Mouse (Mus musculus) bone marrow macrophage, adult 2 months (primary cell): ENCODE results near the gene Aldh1a2.

Experiments used
- CTCF ChIP-seq: IDR thresholded peaks from 2 replicates; pipeline ENCODE4 v1.5.1; 2012; ENCODE audit warnings: low read depth, mild to moderate bottlenecking, low read length, moderate library complexity
- POLR2A ChIP-seq: IDR thresholded peaks from 2 replicates; pipeline ENCODE4 v1.6.1; 2012; ENCODE audit warnings: mild to moderate bottlenecking, low read depth, low read length, borderline replicate concordance

GRCm38 (mm10) chr9:71179276-71179896 is 36.2 kb upstream of the Aldh1a2 start:
- TF ChIP-seq CTCF (no peak), POLR2A (no peak)
